Mouse (Mus musculus): Measurements from ENCODE around the gene Slc16a10. TPM values are rescaled to one million over a fixed set of nuclear protein-coding genes. Genes with fewer than 3 reads are reported as not detected.

Gene Slc16a10
- 8.4 and 11.0 TPM in 2 replicates for polyA plus RNA-seq (2012)

DNA sequence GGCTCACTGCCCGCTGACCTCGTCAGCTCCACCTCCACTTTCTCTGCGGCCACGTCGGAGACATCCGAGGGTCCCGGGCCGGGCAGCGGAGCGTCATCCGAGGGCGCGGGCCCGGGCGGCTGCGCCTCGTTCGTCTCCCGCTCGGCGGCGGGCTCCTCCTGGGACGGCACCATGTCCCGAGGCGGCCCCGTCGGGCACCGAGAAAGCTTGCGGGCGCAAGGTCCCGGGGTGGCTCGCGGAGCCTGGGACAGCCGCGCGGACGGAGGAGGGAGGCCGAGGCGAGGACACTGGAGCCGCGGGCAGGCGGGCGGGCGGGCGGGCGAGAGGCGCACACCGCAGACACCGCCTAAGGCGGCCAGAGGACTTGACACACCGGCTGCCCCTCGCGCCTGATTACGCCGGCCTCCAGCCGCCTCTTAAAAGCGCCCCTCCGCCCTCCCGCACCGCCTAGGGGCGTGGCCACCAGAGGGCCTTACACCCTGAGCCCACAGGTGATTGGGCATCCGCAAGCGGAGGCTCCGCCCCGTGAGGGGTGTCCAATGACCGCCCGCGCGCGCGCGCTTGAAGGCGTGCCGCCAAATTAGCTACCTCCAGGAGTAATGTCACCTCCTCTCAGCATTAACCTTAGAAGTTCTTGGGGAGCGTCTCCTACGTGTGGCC lies at the start of gene Slc16a10:
Gene Slc16a10, minus strand, starts transcription at position 395 of the 660 bp plus-strand sequence.
- TF ChIP-seq GATA1 (IDR thresholded peaks at IDR 0.05; ENCODE audit: low read length) = no peak

DNA sequence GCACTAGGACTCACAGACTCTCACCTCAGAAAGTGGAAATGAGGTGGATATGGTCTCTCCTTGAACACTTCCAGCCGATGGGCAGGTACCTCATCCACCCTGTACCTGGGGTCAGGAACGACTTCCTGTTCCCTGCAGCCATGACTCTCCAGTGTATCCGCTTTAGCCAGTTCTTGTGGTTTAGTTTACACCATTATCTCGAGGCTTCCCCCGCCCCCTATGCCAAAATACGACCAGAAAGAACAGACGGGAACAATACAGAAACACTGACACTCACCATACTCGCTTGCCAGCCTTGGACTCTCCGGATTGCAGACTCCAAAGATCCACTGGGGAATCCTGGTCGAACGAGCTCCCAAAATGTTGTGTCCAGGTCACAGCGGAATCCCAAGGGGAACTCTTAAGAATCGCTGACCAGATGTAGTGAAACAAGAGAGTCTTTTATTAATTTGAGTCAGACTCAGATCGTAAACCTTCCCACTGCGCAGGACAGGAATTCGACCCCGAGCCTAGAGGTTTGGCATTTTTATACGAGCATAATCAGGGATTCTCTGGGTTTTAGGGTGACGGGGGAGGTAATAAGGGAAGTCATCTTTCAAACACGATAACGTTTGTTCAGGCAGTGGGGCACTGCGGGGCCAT lies 49.4 kb upstream of the Slc16a10 start:
- TF ChIP-seq GATA1 (IDR thresholded peaks at IDR 0.05; ENCODE audit: low read length) = no peak

DNA sequence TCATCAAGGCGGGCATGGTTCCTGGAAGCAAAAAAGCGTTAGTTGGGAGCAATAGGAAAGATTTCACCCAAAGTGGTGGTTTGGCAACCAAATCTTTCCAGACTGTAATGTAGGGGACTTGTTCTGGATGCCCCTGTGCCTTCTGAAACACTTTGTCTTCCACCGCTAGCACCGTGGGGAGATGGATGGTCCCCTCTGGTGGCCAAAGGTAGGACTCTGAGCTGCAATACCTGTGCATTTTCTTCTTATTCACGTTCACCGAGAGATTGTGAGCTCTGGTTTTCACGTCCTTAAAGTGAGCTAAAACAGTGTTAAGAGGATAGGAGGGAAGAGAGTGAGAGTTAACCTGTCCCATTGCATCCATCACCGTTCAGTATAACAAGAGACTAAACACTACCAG lies 48.8 kb upstream of the Slc16a10 start:
- no peak for TF ChIP-seq GATA1 (IDR thresholded peaks at IDR 0.05; ENCODE audit: low read length)

DNA sequence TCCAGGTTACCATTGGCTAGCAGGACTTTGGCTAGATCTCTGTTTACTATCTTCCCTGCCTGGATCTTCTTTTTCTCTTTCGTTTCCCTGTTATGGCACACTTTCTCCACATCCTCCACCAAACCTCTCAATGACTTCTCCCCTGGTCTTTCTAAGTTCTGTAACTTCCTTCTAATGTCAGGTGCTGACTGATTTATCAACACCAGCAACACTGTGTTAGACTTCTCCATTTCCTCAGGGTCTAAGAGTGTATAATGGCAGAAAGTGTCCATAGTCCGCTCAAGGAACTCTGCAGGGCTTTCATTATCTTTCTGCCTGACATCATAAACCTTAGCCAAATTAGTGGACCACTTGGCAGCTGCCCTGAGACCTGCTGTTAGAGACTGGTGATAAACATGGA lies 47.6 kb upstream of the Slc16a10 start:
- TF ChIP-seq GATA1 (IDR thresholded peaks at IDR 0.05; ENCODE audit: low read length) = no peak

DNA sequence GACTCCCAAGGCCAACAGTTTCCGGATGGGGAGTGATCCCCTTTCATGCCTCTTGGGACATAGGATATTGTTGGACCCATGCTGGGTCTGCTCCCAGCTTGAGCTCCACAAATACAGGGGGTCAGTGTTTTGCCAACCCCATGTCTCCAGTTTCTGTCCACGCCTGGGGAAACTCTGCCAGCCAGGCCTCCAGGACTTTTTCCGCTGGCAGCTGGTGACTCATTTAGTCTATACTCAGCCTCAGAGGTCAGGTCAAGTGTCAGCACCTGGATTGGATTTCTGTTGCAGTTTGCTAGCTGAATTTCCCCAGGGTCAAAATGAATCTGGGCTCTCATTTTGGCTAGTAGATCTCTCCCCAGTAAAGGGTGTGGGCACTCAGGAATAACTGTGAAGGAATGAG lies 46.8 kb upstream of the Slc16a10 start:
- TF ChIP-seq GATA1 (IDR thresholded peaks at IDR 0.05; ENCODE audit: low read length) = no peak

DNA sequence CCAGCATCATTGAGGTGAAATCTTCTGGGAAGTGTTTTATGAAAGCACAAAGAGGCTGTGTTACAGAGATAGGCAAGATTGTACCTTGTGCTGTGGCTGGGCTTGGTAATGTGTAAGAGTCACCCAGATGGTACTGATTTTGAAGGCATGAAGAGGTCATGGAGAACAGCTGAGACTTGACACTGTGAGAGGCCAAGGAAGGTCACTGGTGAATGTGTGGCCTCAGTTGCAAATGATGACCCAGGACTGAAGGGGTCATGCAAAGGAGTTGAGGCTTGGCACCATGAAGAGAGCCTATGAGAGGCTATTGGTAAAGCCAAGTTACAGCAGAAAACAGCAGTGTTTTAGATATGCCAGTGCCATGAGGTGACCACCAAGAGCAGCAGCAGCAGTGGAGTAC lies 43.9 kb upstream of the Slc16a10 start:
- no peak for TF ChIP-seq GATA1 (IDR thresholded peaks at IDR 0.05; ENCODE audit: low read length)

DNA sequence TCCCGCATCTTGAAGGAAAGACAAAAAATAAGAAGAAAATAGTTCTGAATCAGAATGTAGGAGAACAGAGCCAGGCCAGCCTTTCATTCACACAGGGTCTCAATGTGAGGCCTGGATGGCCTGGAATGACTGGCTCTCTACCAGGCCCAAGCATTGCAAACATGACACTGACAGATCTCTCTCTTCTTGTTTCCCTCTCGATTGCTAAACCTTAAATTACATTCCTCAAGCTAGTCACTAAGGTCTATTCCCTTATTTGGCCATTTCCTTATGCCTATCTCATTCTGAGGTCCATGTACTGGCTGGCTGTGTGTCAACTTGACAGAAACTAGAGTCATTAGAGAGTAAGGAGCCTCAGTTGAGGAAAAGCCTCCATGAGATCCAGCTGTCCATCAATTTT lies 38.0 kb upstream of the Slc16a10 start:
- TF ChIP-seq GATA1 (IDR thresholded peaks at IDR 0.05; ENCODE audit: low read length) = no peak

DNA sequence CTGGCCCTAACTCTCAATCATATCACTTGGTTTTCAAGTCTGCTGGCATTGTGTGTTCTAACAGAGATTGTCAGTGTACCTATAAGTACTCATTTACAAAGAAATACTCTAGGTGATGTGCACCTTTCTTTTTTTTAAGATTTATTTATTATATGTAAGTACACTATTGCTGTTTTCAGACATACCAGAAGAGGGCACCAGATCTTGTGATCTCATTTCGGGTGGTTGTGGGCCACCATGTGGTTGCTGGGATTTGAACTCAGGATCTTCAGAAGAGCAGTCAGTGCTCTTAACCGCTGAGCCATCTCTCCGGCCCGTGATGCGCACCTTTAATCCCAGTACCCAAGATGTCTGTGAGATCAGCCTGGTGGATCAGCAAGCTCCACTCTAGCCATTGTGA lies 37.1 kb upstream of the Slc16a10 start:
- no peak for TF ChIP-seq GATA1 (IDR thresholded peaks at IDR 0.05; ENCODE audit: low read length)

DNA sequence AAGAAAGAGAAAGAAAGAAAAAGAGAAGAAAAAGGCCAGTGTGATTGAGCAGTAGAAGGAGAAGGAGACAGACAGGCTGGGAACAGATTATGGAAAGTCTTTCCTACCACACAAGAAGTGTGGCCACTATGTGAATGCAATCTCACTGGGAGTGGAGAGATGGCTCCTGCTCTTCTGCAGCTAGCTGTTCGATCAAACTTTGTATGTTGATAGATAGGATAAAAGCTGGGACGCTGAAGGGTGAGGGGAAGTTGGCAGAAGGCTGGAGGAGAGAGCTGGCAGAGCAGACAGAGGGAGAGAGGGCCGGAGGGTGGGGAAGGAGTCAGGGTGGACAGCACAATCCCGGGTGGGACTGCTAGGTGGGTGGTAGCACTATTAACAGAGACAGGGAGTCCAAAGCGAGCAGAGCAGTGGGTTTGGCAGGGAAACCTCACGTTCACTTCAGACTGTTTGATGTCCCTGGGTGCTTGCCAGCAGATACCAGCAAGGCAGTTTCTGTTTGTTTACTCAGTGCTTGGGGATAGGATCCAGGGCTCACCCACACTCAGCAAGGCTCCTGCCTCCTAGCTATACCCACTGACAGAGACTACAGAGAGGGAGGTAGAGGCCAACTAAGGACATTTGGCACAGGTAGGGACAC lies 35.4 kb upstream of the Slc16a10 start:
- no peak for TF ChIP-seq GATA1 (IDR thresholded peaks at IDR 0.05; ENCODE audit: low read length)

DNA sequence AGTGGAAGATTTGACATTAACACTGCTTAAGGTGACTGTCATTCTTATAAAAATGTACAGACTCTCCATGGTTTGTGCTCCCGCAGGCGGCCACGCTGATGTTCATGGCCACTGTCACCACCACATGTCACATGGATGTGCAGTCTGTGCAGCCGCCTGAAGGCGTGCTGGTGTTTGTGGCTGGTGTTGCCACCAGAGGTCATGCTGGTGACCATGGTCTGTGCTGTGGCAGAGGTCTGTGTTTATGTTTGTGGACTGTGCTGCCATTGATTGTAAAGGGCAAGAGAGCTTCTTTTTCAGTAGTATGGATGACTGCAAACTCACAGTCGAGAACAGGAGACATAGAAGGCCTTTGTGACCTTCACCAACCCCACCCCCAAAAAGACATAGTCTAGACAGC lies 30.1 kb upstream of the Slc16a10 start:
- no peak for TF ChIP-seq GATA1 (IDR thresholded peaks at IDR 0.05; ENCODE audit: low read length)

DNA sequence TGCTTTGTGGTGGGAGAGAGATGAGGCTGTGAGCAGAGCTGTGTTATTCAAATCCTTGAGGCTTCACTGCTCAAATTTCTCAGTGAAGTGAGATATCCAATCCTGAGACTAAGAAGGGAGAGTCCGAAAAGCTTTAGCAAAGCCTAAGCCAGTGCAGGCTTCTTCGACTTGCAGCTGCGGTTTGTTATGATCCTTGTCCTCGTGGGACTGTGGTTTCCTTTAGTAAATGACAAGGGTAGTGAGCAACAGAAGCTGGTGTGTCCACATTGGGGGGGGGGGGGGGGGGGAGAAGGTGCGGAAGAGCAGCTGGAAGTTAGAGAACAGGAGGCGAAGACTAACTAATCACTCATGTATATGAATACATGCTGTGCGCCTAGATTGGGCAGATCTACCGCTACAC lies 29.2 kb upstream of the Slc16a10 start:
- TF ChIP-seq GATA1 (IDR thresholded peaks at IDR 0.05; ENCODE audit: low read length) = no peak

DNA sequence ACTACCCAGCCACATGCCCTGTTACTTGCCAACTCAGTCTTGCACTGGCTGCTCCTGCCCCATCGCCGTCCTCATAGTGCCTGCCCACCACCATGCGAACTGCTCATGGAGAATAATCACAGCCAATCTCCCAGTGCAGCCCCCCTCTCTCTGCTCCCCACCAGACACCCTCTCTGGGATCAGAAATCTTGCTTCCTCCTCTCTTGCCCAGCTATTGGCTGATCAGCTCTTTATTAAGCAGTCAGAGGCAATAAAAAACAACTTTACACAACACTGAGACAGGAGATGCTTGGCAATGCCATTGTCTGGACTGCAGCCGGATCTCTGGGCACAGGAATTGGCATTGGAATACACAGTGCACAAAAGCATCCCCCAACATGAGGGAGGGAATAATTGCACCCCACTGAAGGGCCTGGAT lies 28.1 kb upstream of the Slc16a10 start:
- TF ChIP-seq GATA1 (IDR thresholded peaks at IDR 0.05; ENCODE audit: low read length) = no peak

DNA sequence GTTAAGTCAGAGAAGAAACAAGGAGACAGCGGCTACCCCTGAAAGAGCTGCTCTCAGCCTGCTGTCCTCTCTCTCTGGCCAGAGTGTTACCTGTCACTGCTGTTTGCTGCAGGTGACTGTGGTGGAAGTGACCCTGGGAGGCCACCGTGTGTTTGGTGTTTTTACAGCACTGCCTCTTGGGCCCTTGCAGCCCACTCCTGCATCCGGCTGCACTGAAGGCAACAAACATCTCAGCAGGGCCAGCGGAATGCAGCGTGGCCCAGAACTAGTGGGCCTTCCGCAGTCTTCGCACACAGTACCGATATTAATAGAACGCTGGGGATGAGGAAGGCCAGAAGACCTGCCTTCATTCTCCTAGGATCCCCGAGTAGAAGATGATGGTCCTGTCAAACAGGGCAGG lies 27.5 kb upstream of the Slc16a10 start:
- no peak for TF ChIP-seq GATA1 (IDR thresholded peaks at IDR 0.05; ENCODE audit: low read length)

DNA sequence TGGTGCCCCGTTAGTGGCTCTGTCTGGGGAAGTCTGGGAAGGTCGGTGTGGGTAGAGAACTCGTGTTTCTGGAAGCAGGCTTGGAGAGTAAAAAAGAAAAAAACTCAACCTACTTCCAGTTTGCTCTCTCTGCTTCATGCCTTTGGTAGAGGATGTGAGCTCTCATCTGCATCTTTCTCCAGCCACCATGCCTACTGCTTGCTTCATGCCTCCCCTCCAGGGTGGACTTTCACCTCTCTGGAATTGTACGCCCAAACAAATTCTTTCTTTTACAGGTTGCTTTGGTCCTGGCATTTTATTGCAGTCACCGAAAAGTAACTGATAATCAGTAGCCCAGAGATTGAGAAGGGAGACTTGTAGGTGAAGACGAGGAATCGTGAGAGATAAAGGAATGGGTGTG lies 27.0 kb upstream of the Slc16a10 start:
- no peak for TF ChIP-seq GATA1 (IDR thresholded peaks at IDR 0.05; ENCODE audit: low read length)

DNA sequence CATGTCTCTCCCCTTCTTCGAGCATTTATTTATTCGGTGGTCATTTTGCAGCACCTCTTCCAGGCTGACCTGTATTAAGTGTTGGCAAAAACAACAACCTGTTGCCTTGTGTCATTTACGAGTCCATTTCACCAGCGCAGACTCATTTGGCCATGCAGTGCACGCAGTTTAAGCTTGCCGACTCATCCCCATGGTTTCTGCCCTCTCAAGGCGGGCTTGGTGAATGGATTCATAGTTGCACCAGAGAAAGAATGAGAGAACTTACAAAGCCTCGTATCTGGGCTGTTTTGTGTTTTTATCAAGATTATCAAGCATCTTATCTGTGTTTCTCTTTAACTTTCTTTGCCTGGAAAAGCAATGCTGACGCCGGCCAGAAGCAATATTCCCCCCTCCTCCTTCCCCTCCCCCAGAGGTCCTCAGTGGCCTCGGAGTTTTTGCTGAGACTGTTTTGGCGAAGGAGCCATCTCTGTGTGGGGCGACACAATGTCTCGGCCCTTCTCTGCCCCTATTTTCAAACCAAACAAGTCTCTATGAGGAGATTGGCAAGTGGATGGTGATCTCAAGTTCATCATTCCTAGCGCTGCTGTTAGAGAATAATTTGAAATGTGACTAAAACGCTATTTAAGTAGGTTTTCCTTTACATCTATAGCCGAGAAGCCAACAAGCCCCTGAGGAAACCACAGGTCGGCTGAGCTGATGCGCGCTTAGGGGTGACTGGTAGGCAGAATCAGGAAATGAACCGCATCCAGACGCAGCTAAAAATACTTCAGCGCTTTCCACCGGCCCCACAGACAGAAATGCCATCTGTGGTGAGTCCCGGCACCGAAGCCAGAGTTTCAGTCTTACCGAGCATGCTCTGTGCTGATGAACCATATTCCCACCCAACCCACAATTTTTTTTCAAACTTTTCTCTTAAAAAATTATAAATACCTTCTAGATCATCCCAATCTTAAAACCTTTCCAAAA lies 22.6 kb upstream of the Slc16a10 start:
- TF ChIP-seq GATA1 (IDR thresholded peaks at IDR 0.05; ENCODE audit: low read length) = no peak

DNA sequence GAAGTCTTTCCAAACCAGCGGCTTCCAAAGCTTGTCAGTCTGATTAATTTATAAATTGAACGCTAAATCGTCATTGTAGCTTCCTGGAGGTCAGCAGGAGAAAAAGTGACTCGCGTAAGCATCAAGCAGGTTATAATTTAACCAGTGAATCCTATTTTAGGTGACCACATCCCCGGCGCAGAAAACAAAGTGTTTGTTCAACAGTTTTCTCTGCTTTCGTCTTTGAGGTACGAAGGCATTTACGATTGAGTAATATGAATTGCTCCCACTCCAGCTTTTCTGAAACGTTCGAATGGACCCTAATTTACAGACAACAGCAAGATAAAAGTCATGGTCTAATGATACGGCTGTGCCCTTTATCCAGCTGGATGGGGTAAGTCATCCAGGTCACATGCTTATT lies 21.9 kb upstream of the Slc16a10 start:
- TF ChIP-seq GATA1 (IDR thresholded peaks at IDR 0.05; ENCODE audit: low read length) = no peak
